Mouse (Mus musculus) heart, postnatal 0 days (tissue): ENCODE data around the gene Spryd7. TPM values are rescaled to one million over a fixed set of nuclear protein-coding genes. Genes with fewer than 3 reads are reported as not detected.
"Not testable (repeated sequence)": the region's sequence is repeated elsewhere in the genome, so short reads cannot be mapped to it uniquely, and the experiment has no call there.

ENCODE experiments used
- ATAC-seq: fragments of 200-750 bp; cut with Nextera tagmentation; 2 replicates; pipeline ENCODE4 v1.8.0; 2017; ENCODE audit warnings: low read depth, moderate number of reproducible peaks, moderate library complexity; ENCODE audit not compliant: insufficient read depth
- DNase-seq: peaks from one replicate; pipeline ENCODE4 v3.0.0-alpha.2; 2016; ENCODE audit warnings: low spot score
- H3K27ac ChIP-seq: fragments of 300-500 bp; sonication (generic); 2 replicates; pipeline ENCODE4 v1.5.1; 2014; ENCODE audit warnings: low read depth, mild to moderate bottlenecking
- H3K27me3 ChIP-seq: fragments of 300-500 bp; sonication (generic); 2 replicates; pipeline ENCODE4 v1.6.1; 2014; ENCODE audit warnings: low read length, mixed read lengths; ENCODE audit not compliant: control insufficient read depth, insufficient read depth
- H3K36me3 ChIP-seq: fragments of 300-500 bp; sonication (generic); replicated peaks from 2 replicates; pipeline ENCODE4 v1.6.1; 2014; ENCODE audit warnings: low read length, mixed read lengths; ENCODE audit not compliant: control insufficient read depth, insufficient read depth
- H3K4me1 ChIP-seq: fragments of 300-500 bp; sonication (generic); 2 replicates; pipeline ENCODE4 v1.6.1; 2014; ENCODE audit warnings: antibody characterized with exemption; ENCODE audit not compliant: control insufficient read depth, insufficient read depth
- H3K4me2 ChIP-seq: fragments of 300-500 bp; sonication (generic); 2 replicates; pipeline ENCODE4 v1.6.1; 2014; ENCODE audit warnings: low read depth, mild to moderate bottlenecking, low read length, moderate library complexity
- H3K4me3 ChIP-seq: fragments of 300-500 bp; sonication (generic); 2 replicates; pipeline ENCODE4 v1.5.1; 2014; ENCODE audit warnings: low read depth, low read length
- H3K9ac ChIP-seq: fragments of 300-500 bp; sonication (generic); replicated peaks from 2 replicates; pipeline ENCODE4 v1.6.1; 2014; ENCODE audit warnings: low read depth, low read length, mixed read lengths
- H3K9me3 ChIP-seq: fragments of 300-500 bp; sonication (generic); replicated peaks from 2 replicates; pipeline ENCODE4 v1.6.1; 2016; ENCODE audit warnings: low read length; ENCODE audit not compliant: control insufficient read depth
- CTCF ChIP-seq: IDR thresholded peaks from 2 replicates; pipeline ENCODE4 v1.5.1; 2016; ENCODE audit warnings: antibody characterized with exemption, control low read depth, low read depth
- EP300 ChIP-seq: IDR thresholded peaks from 2 replicates; pipeline ENCODE4 v1.6.1; 2016; ENCODE audit warnings: antibody characterized with exemption, low read depth
- WGBS: fragments of 180-500 bp; shearing (Covaris S2); extraction: QIAGEN DNeasy Blood & Tissue Kit; methylation state at CpG from one replicate; pipeline ENCODE4 v1.1.7; 2014; 5-methylcytosine and 5-hydroxymethylcytosine counted together
- polyA plus RNA-seq: library from polyadenylated mRNA; unstranded; fragments of >200 nt; fragmentation: Nextera tagmentation; extraction: Ambion mirVana; gene quantifications from 2 replicates; pipeline ENCODE4 v1.2.1, GENCODE M21; 2015
- total RNA-seq: library from RNA; depleted of rRNA; stranded (reverse); fragments of >200 nt; gene quantifications from 2 replicates; pipeline ENCODE4 v1.2.3, GENCODE M21; 2014; ENCODE audit warnings: low replicate concordance

The Spryd7 gene
- total and polyA plus RNA-seq, 2 experiments from 2014 or later: 28.0 to 41.9 TPM

DNA sequence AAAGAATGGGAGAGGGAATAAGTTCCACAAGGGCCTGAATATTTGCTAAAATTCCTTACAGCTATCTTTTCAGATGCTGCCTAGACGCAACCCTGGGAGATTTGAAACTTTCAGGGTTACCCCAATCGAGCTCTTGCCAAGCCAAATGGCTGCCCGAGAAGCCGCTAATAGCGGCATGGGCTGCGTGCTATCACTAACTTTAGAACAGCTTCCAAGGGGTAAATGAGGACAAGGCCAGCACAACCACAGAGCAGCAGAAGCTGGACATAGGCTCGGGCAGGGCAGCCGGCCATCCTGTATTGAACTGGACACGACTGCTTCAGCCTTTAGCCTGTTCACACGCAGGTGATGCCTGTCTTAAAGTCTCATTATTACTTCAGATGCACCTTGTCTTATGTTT is 18.4 kb upstream of the Spryd7 start:
- Histone ChIP-seq H3K4me2 (no peak overlapping the region), H3K4me3 (no peak overlapping the region), H3K27me3 (no peaks in the 10 kb centered on the region), H3K9me3 (no peaks in the 10 kb centered on the region), H3K9ac (no peak overlapping the region), H3K27ac (no peak overlapping the region), H3K36me3 (no peaks in the 10 kb centered on the region), H3K4me1 (no peaks in the 10 kb centered on the region)
- DNase-seq: no peak
- no peak for ATAC-seq
- 56% methylated on average over 10 of the region's 10 CpGs for WGBS
- TF ChIP-seq EP300 (no peak), CTCF (no peak)

DNA sequence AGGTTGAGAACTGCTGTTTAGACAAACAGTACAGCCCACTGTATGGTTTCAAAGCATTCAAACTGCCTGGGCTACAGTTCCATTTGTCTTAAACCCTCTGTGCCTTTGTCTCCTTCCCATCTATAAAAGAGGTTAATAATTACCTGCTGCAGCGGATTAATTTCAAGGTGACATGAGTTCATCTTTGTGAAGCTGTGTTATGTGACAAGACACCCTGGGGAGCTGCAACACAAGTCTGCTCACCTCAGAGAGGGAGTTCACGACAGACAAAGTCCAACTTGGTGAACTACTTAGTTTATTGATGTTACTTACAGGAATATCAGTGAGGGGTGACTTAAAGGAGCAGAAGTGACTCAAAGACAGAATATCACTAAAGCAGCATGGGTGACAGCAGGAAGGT is 15.4 kb upstream of the Spryd7 start:
- Histone ChIP-seq H3K9ac (no peak overlapping the region), H3K36me3 (no peaks in the 10 kb centered on the region), H3K9me3 (no peaks in the 10 kb centered on the region), H3K4me2 (no peak overlapping the region), H3K27me3 (no peaks in the 10 kb centered on the region), H3K27ac (no peak overlapping the region), H3K4me1 (no peaks in the 10 kb centered on the region), H3K4me3 (no peak overlapping the region)
- DNase-seq (no peak), ATAC-seq (no peak)
- WGBS: 83% methylated on average over 2 of the region's 2 CpGs
- TF ChIP-seq EP300 (no peak), CTCF (no peak)

DNA sequence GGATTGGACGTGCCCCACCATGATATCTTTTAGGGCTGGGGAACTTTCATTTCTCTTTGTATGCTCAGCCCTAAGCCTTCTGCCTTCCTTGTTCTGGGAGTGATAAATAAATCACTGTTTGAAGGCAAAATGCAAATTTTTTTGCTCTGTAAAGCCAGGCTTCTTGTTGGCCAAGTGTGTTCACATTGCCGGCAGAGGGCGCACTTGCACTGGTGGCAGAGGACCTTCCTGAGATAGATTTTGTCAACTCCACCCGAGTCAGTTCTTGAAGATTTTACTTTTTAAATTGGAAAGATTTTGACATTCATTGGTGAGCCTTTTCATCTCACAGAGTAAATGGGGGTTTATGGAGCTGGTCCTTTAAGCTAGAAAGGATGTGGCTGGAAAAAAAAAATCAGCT is 14.7 kb upstream of the Spryd7 start:
- peak; percentile 93 for TF ChIP-seq CTCF
- no peak for TF ChIP-seq EP300
- Histone ChIP-seq H3K36me3 (no peaks in the 10 kb centered on the region), H3K9me3 (no peaks in the 10 kb centered on the region), H3K9ac (no peak overlapping the region), H3K4me1 (no peaks in the 10 kb centered on the region), H3K27me3 (no peaks in the 10 kb centered on the region), H3K27ac (no peak overlapping the region), H3K4me2 (peak overlapping the region; percentile 45; the same call in 1 of the 2 replicates), H3K4me3 (no peak overlapping the region)
- 6% methylated on average over 4 of the region's 4 CpGs for WGBS
- peak; percentile 65 for DNase-seq
- no peak for ATAC-seq

DNA sequence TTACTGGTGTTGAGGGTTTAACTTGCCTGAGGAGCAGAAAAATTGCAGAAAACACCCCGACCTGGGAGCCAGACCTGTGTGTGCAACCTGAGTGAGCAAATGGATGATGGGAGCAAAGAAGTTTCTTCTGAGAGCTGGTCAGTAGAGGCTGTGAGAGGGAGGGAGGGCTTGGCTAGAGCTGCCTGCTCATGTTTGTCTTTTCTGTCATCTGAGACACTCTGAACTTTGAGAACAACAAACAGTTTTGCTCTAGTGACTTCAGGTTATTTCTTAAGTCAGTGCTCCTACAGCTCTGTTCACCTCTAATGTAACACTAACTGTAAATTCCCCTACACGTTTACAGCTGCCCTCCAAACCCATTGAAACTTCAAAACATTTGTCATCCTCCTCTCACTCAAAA is 12.7 kb upstream of the Spryd7 start:
- no peak overlapping the region for H3K27ac ChIP-seq
- H3K27me3 ChIP-seq: no peaks in the 10 kb centered on the region
- no peak overlapping the region for H3K4me2 ChIP-seq
- no peak overlapping the region for H3K9ac ChIP-seq
- H3K36me3 ChIP-seq: no peaks in the 10 kb centered on the region
- ATAC-seq: no peak
- H3K9me3 ChIP-seq: no peaks in the 10 kb centered on the region
- TF ChIP-seq EP300 (no peak), CTCF (no peak)
- no peak overlapping the region for H3K4me3 ChIP-seq
- WGBS: 57% methylated on average over 2 of the region's 2 CpGs
- H3K4me1 ChIP-seq: no peaks in the 10 kb centered on the region
- no peak for DNase-seq

DNA sequence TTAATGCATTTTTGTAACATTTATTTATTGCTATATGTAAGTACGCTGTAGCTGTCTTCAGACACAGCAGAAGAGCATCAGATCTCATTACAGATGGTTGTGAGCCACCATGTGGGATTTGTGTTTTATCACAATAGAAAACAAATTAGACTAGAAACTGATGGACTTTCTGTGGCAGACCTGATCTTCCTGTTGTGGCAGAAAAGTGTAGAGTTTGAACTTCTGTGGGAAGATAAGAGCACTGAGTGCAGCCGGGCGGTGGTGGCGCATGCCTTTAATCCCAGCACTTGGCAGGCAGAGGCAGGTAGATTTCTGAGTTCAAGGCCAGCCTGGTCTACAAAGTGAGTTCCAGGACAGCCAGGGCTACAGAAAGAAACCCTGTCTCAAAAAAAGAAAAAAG is 9.5 kb upstream of the Spryd7 start:
- DNase-seq, H3K4me2 ChIP-seq, H3K27ac ChIP-seq, H3K4me3 ChIP-seq, H3K9me3 ChIP-seq, H3K36me3 ChIP-seq, H3K4me1 ChIP-seq, ATAC-seq, H3K27me3 ChIP-seq, H3K9ac ChIP-seq: not testable (repeated sequence)
- 83% methylated on average over 4 of the region's 4 CpGs for WGBS

DNA sequence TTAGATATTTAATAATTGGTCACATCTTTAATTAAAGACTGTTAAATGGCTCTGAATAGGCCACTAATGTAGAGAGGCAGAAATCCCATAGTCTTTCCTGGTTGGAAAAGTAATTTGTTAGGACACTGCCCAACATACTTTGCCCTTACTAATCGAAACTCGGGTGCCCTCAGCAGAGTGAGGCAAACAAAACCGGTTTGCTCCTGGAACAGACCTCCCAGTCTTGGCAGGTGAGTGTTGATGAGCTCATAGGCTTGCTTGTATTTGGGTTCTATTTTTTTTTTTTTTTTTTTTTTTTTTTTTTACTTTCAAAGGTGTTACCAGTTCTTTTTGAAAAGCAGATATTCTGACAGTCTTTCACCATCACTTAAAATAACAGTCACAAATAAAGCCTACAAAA is 3.2 kb upstream of the Spryd7 start:
- no peaks in the 10 kb centered on the region for H3K36me3 ChIP-seq
- no peak for ATAC-seq
- H3K4me1 ChIP-seq: no peaks in the 10 kb centered on the region
- DNase-seq: no peak
- no peaks in the 10 kb centered on the region for H3K27me3 ChIP-seq
- H3K9ac ChIP-seq: no peak overlapping the region
- WGBS: 66% methylated on average over 3 of the region's 3 CpGs
- no peak for TF ChIP-seq CTCF
- TF ChIP-seq EP300: no peak
- H3K27ac ChIP-seq: no peak overlapping the region
- no peak overlapping the region for H3K4me2 ChIP-seq
- H3K9me3 ChIP-seq: peaks cover 6% of the 10 kb centered on the region; the same call in 1 of the 2 replicates
- H3K4me3 ChIP-seq: no peak overlapping the region
